Mouse (Mus musculus): Measurements from ENCODE around the gene Olfr846. TPM values are rescaled to one million over a fixed set of nuclear protein-coding genes. Genes with fewer than 3 reads are reported as not detected.

Olfr846 gene
- not detected in 2 replicates for polyA plus RNA-seq (2012)

- TF ChIP-seq GATA1 (IDR thresholded peaks at IDR 0.05; ENCODE audit: low read length) = no peak
- TF ChIP-seq TAL1 (IDR thresholded peaks at IDR 0.05; ENCODE audit: low read length) = no peak
- Histone ChIP-seq H3K36me3 (ENCODE audit: control insufficient read depth) (no peaks in the 10 kb centered on the region), H3K27me3 (ENCODE audit: control insufficient read depth) (no peaks in the 10 kb centered on the region), H3K4me3 (replicated peaks) (no peak within 1 kb of the TSS), H3K9me3 (ENCODE audit: control insufficient read depth, low read length) (peaks cover 3% of the 10 kb centered on the region; the same call in 1 of the 2 replicates), H3K4me1 (ENCODE audit: control insufficient read depth) (no peaks in the 10 kb centered on the region)
Observed at GRCm38 (mm10) chr9:19363905-19364304, at the start of gene Olfr846. Olfr846 (minus strand) TSS chr9:19364005.

DNA sequence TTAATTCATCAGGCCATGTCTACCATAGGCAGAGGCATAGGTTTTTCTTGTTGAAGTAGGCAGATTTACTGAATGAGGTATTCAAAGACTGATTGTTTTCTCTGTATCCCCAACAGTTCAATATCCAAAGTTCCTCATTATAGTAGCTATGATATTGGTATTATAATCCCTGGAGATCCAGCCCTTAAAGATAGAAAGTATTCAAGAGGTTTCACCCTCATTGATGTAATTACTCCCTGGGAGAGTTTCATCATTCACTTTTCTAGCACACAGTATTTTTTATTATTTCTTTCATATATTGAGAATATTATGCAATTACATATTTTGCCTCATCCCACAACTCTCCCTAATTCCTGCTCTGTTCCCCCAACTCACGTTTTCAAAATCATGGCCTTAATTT lies 14.8 kb upstream of the Olfr846 start, which contains the start of gene Olfr847:
Gene Olfr847, minus strand, starts transcription at position 101 of the 400 bp plus-strand sequence.
- no peak for TF ChIP-seq TAL1 (IDR thresholded peaks at IDR 0.05; ENCODE audit: low read length)
- no peak for TF ChIP-seq GATA1 (IDR thresholded peaks at IDR 0.05; ENCODE audit: low read length)
- Histone ChIP-seq H3K36me3 (ENCODE audit: control insufficient read depth) (no peaks in the 10 kb centered on the region), H3K27me3 (ENCODE audit: control insufficient read depth) (no peaks in the 10 kb centered on the region), H3K9me3 (ENCODE audit: control insufficient read depth, low read length) (peaks cover 2% of the 10 kb centered on the region; the same call in 1 of the 2 replicates), H3K4me3 (replicated peaks) (no peak within 1 kb of the TSS), H3K4me1 (ENCODE audit: control insufficient read depth) (no peaks in the 10 kb centered on the region)

DNA sequence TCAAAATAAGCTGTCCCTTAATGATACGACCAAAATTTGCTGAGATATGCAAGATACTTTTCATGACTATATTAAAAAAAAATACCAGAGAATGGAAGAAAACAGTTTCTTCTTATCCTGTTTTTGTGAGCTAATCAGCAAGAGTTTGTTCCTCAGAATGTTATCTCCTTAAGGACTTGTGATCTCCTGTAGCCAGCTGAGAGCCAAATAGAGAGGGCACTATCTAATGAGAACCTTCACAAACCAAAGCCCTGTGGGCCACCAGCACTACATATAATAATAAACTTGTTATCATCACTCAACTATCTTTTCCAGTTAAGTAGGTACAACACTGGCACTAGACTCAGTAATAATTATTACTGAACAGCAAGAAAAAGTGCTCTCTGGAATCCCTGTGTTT lies 27.6 kb downstream of the Olfr846 start, which contains the start of gene Olfr845:
Gene Olfr845, plus strand, starts transcription at position 301 of the 400 bp plus-strand sequence.
- no peak for TF ChIP-seq GATA1 (IDR thresholded peaks at IDR 0.05; ENCODE audit: low read length)
- TF ChIP-seq TAL1 (IDR thresholded peaks at IDR 0.05; ENCODE audit: low read length) = no peak
- no peaks in the 10 kb centered on the region for H3K27me3 ChIP-seq (ENCODE audit: control insufficient read depth)
- H3K4me3 ChIP-seq (replicated peaks) = no peak within 1 kb of the TSS
- no peaks in the 10 kb centered on the region for H3K4me1 ChIP-seq (ENCODE audit: control insufficient read depth)
- no peaks in the 10 kb centered on the region for H3K36me3 ChIP-seq (ENCODE audit: control insufficient read depth)
- H3K9me3 ChIP-seq (ENCODE audit: control insufficient read depth, low read length) = no peaks in the 10 kb centered on the region

- peaks cover 2% of the 10 kb centered on the region; the same call in 1 of the 2 replicates for H3K9me3 ChIP-seq (ENCODE audit: control insufficient read depth, low read length)
- TF ChIP-seq GATA1 (IDR thresholded peaks at IDR 0.05; ENCODE audit: low read length) (no peak), TAL1 (IDR thresholded peaks at IDR 0.05; ENCODE audit: low read length) (no peak)
- H3K4me3 ChIP-seq (replicated peaks) = no peak within 1 kb of the TSS
- H3K36me3 ChIP-seq (ENCODE audit: control insufficient read depth) = no peaks in the 10 kb centered on the region
- H3K4me1 ChIP-seq (ENCODE audit: control insufficient read depth) = no peaks in the 10 kb centered on the region
- no peaks in the 10 kb centered on the region for H3K27me3 ChIP-seq (ENCODE audit: control insufficient read depth)
Observed at GRCm38 (mm10) chr9:19316047-19316446, 47.8 kb downstream of the Olfr846 start, which contains the start of gene Olfr844. Olfr844 (plus strand) TSS chr9:19316347.

Other genes starting within 250 kb of the Olfr846 start
- gene Olfr836, start 243.6 kb downstream of the Olfr846 start, polyA plus RNA-seq (2012) = 0.01 TPM in 1 of 2 replicates, not detected in the other
- not detected in 2 replicates for gene Olfr837, start 227.7 kb downstream of the Olfr846 start, polyA plus RNA-seq (2012)
- not detected in 2 replicates for gene Olfr839-ps1, start 186.7 kb downstream of the Olfr846 start, polyA plus RNA-seq (2012)
- gene Olfr843, start 112.0 kb downstream of the Olfr846 start, polyA plus RNA-seq (2012) = not detected in 2 replicates
- not detected in 2 replicates for gene Olfr844, start 47.7 kb downstream of the Olfr846 start, polyA plus RNA-seq (2012)
- gene Olfr845, start 27.5 kb downstream of the Olfr846 start, polyA plus RNA-seq (2012) = not detected in 2 replicates
- gene Olfr847, start 14.7 kb upstream of the Olfr846 start, polyA plus RNA-seq (2012) = not detected in 2 replicates
- not detected in 2 replicates for gene Olfr849, start 76.3 kb upstream of the Olfr846 start, polyA plus RNA-seq (2012)
- not detected in 2 replicates for gene Olfr850, start 114.2 kb upstream of the Olfr846 start, polyA plus RNA-seq (2012)
- gene Olfr851, start 129.3 kb upstream of the Olfr846 start, polyA plus RNA-seq (2012) = not detected in 2 replicates
- not detected in 2 replicates for gene Olfr853, start 177.1 kb upstream of the Olfr846 start, polyA plus RNA-seq (2012)
- not detected in 2 replicates for gene Olfr854, start 203.4 kb upstream of the Olfr846 start, polyA plus RNA-seq (2012)
- not detected in 2 replicates for gene Olfr855, start 218.6 kb upstream of the Olfr846 start, polyA plus RNA-seq (2012)

All from erythroblast, embryonic 14.5 days (primary cell).